Mouse (Mus musculus) liver, embryonic 11.5 days (tissue): ENCODE data around the gene Tom1. TPM values are rescaled to one million over a fixed set of nuclear protein-coding genes. Genes with fewer than 3 reads are reported as not detected.

Experiments used
- ATAC-seq: fragments of 200-750 bp; cut with Nextera tagmentation; replicated peaks from 2 replicates; pipeline ENCODE4 v1.8.0; 2017; ENCODE audit warnings: moderate number of reproducible peaks, mild to moderate bottlenecking, moderate TSS enrichment, moderate library complexity; ENCODE audit not compliant: low FRiP score
- DNase-seq: peaks from one replicate; pipeline ENCODE4 v3.0.0-alpha.2; 2017; ENCODE audit warnings: low spot score
- H3K27ac ChIP-seq: fragments of 300-500 bp; sonication (generic); 2 replicates; pipeline ENCODE4 v1.5.1; 2014; ENCODE audit warnings: mild to moderate bottlenecking, low read depth, low read length, control low read depth
- H3K27me3 ChIP-seq: fragments of 300-500 bp; sonication (generic); replicated peaks from 2 replicates; pipeline ENCODE4 v1.6.1; 2014; ENCODE audit warnings: low read length, mixed read lengths; ENCODE audit not compliant: control insufficient read depth, insufficient read depth
- H3K36me3 ChIP-seq: fragments of 300-500 bp; sonication (generic); 2 replicates; pipeline ENCODE4 v1.6.1; 2014; ENCODE audit warnings: mild to moderate bottlenecking, low read length, moderate library complexity, mixed read lengths; ENCODE audit not compliant: control insufficient read depth, insufficient read depth
- H3K4me1 ChIP-seq: fragments of 300-500 bp; sonication (generic); replicated peaks from 2 replicates; pipeline ENCODE4 v1.6.1; 2014; ENCODE audit warnings: low read length, mixed read lengths; ENCODE audit not compliant: control insufficient read depth, insufficient read depth
- H3K4me2 ChIP-seq: fragments of 300-500 bp; sonication (generic); 2 replicates; pipeline ENCODE4 v1.6.1; 2014; ENCODE audit warnings: mild to moderate bottlenecking, control low read depth, moderate library complexity
- H3K4me3 ChIP-seq: fragments of 300-500 bp; sonication (generic); 2 replicates; pipeline ENCODE4 v1.5.1; 2014; ENCODE audit warnings: low read depth, low read length, control low read depth
- H3K9ac ChIP-seq: fragments of 300-500 bp; sonication (generic); 2 replicates; pipeline ENCODE4 v1.6.1; 2014; ENCODE audit warnings: low read depth, low read length, control low read depth
- H3K9me3 ChIP-seq: fragments of 300-500 bp; sonication (generic); 2 replicates; pipeline ENCODE4 v1.6.1; 2016; ENCODE audit warnings: low read length, inconsistent platforms, mixed read lengths; ENCODE audit not compliant: control insufficient read depth
- WGBS: fragments of 180-500 bp; shearing (Covaris S2); extraction: QIAGEN DNeasy Blood & Tissue Kit; methylation state at CpG from one replicate; pipeline ENCODE4 v1.1.7; 2014; 5-methylcytosine and 5-hydroxymethylcytosine counted together
- polyA plus RNA-seq: library from polyadenylated mRNA; unstranded; fragments of >200 nt; fragmentation: Nextera tagmentation; extraction: Ambion mirVana; gene quantifications from 2 replicates; pipeline ENCODE4 v1.2.1, GENCODE M21; 2014

Gene Tom1
- polyA plus RNA-seq = 22.2 and 24.6 TPM in 2 replicates

DNA sequence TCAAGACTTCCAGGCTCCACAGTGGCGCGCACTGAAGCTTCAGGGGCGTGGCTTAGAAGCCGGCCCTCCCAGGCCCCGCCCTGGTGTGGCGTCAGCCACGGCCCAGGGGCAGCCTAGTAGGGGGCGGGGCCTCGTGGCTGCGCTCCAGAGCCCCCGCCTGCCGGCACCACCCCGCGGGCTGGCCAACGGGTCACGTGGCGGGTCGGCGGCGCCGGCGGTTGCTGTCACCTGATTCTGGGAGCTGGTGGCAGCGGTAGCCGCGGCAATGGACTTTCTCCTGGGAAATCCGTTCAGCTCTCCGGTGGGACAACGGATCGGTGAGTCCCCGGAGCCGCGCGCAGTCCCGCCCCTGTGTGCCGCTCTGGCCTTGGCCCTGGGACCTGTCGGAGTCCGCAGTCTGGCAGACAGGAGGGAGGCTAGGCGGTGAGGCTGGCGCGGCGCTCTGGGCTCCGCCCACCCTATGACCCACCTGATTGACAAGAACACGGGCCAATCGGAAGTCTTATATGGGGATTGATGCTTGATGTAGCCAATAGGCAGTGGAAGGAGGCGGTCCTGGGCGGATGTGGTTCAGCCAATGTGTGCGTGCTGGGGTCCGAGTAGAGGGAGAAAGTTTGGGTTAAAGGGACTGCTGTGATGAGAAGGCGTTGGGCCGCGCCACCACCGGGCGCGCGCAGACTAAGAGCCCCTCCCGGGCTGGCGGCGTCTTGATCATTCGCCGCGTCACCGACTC lies at the start of gene Tom1:
TSS of gene Tom1 (plus strand) at position 195 of the 733 bp plus-strand sequence.
- Histone ChIP-seq H3K27me3 (no peaks in the 10 kb centered on the region), H3K9ac (peak within 1 kb of the TSS; percentile 66), H3K27ac (peak within 1 kb of the TSS; percentile 57; the same call in 1 of the 2 replicates), H3K9me3 (no peaks in the 10 kb centered on the region), H3K4me2 (peak within 1 kb of the TSS; percentile 83), H3K4me1 (peaks cover 16% of the 10 kb centered on the region), H3K36me3 (peaks cover 15% of the 10 kb centered on the region; the same call in 1 of the 2 replicates), H3K4me3 (peak within 1 kb of the TSS; percentile 64)
- peak; percentile 97 for DNase-seq
- peak; percentile 96 for ATAC-seq
- WGBS = under 1% methylated on average over 59 of the region's 62 CpGs

DNA sequence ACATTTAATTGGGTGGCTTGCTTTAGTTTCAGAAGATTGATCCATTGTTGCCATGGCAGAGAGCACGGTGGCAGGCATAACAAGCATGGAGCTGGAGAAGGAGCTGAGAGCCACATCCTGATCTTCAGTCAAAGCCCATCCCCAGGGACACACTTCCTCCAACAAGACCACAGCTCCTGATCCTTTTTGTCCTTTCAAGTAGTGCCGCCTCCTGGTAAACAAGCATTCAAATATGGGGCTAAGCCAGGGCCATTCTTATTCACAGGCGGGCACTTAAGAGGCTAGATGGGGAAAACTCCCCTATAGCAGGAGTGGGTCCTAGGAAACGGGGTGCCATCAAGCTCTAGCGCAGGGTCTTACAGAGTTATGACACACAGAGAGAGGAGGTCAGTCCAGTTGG lies 46.1 kb upstream of the Tom1 start:
- no peak overlapping the region for H3K27ac ChIP-seq
- no peaks in the 10 kb centered on the region for H3K27me3 ChIP-seq
- H3K9ac ChIP-seq = no peak overlapping the region
- H3K9me3 ChIP-seq = no peaks in the 10 kb centered on the region
- no peak for DNase-seq
- H3K4me3 ChIP-seq = no peak overlapping the region
- no peaks in the 10 kb centered on the region for H3K4me1 ChIP-seq
- 86% methylated on average over 5 of the region's 5 CpGs for WGBS
- no peak overlapping the region for H3K4me2 ChIP-seq
- no peak for ATAC-seq
- H3K36me3 ChIP-seq = no peaks in the 10 kb centered on the region

- no peak for DNase-seq
- H3K27me3 ChIP-seq = no peaks in the 10 kb centered on the region
- peak overlapping the region; percentile 40 for H3K4me2 ChIP-seq
- no peak for ATAC-seq
- H3K4me1 ChIP-seq = peaks cover 4% of the 10 kb centered on the region; the same call in 1 of the 2 replicates
- H3K4me3 ChIP-seq = no peak overlapping the region
- H3K27ac ChIP-seq = no peak overlapping the region
- no peaks in the 10 kb centered on the region for H3K36me3 ChIP-seq
- WGBS = 28% methylated on average over 15 of the region's 15 CpGs
- no peak overlapping the region for H3K9ac ChIP-seq
- no peaks in the 10 kb centered on the region for H3K9me3 ChIP-seq
Measured at GRCm38 (mm10) chr8:74990021-74990420, 43.5 kb upstream of the Tom1 start.

- no peaks in the 10 kb centered on the region for H3K36me3 ChIP-seq
- H3K4me1 ChIP-seq = peaks cover 4% of the 10 kb centered on the region; the same call in 1 of the 2 replicates
- 15% methylated on average over 8 of the region's 8 CpGs for WGBS
- peak within 1 kb of the TSS; percentile 81 for H3K4me3 ChIP-seq
- no peaks in the 10 kb centered on the region for H3K27me3 ChIP-seq
- H3K9me3 ChIP-seq = no peaks in the 10 kb centered on the region
- peak within 1 kb of the TSS; percentile 95 for H3K27ac ChIP-seq
- H3K9ac ChIP-seq = peak within 1 kb of the TSS; percentile 99
- peak within 1 kb of the TSS; percentile 83 for H3K4me2 ChIP-seq
- DNase-seq (no peak), ATAC-seq (no peak)
Measured at GRCm38 (mm10) chr8:74993081-74993474, 40.4 kb upstream of the Tom1 start, which contains the start of gene Hmgxb4. Gene Hmgxb4, plus strand, starts transcription at chr8:74993356.

- Histone ChIP-seq H3K27me3 (no peaks in the 10 kb centered on the region), H3K9me3 (no peaks in the 10 kb centered on the region), H3K36me3 (peaks cover 2% of the 10 kb centered on the region; the same call in 1 of the 2 replicates), H3K9ac (peak overlapping the region; percentile 99), H3K27ac (peak overlapping the region; percentile 95), H3K4me3 (peak overlapping the region; percentile 81), H3K4me2 (peak overlapping the region; percentile 83), H3K4me1 (peaks cover 4% of the 10 kb centered on the region; the same call in 1 of the 2 replicates)
- WGBS = under 1% methylated on average over 92 of the region's 111 CpGs
- DNase-seq (peak; percentile 84), ATAC-seq (peak; percentile 90)
Measured at GRCm38 (mm10) chr8:74993475-74994451, 39.7 kb upstream of the Tom1 start.

DNA sequence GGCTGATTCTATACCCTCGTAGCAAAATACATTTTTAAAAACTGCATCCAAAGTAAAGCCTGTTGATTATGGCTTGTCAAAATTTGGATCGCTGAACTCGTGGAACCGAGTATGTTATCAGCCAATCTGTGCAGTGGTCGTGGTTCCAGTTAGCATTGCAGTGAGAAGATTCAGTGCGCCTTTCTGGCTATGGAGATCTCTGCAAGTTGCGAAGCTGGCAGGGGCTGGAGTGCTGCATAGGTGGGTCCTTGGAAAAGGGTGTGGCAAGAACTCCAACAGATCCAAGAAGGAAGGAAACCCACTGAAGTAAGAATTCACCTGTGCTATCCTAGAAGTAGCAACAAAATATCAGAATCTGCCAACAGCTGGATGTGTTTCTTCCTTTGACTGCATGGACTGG lies 39.0 kb upstream of the Tom1 start:
- Histone ChIP-seq H3K4me2 (peak overlapping the region; percentile 83), H3K27me3 (no peaks in the 10 kb centered on the region), H3K36me3 (peaks cover 9% of the 10 kb centered on the region), H3K4me3 (peak overlapping the region; percentile 81), H3K9me3 (no peaks in the 10 kb centered on the region), H3K9ac (peak overlapping the region; percentile 99), H3K4me1 (peaks cover 4% of the 10 kb centered on the region; the same call in 1 of the 2 replicates), H3K27ac (peak overlapping the region; percentile 95; the same call in 1 of the 2 replicates)
- peak; percentile 2; the same call in 1 of the 2 replicates for ATAC-seq
- WGBS = 9% methylated on average over 7 of the region's 7 CpGs
- no peak for DNase-seq

- WGBS = 82% methylated on average over 3 of the region's 3 CpGs
Measured at GRCm38 (mm10) chr8:75000431-75000830, 33.1 kb upstream of the Tom1 start.

GRCm38 (mm10) chr8:75008826-75009225 lies 24.7 kb upstream of the Tom1 start:
- no peak overlapping the region for H3K27ac ChIP-seq
- H3K36me3 ChIP-seq = peaks cover 13% of the 10 kb centered on the region
- 91% methylated on average over 2 of the region's 2 CpGs for WGBS
- DNase-seq = no peak
- H3K4me3 ChIP-seq = no peak overlapping the region
- H3K9me3 ChIP-seq = no peaks in the 10 kb centered on the region
- H3K27me3 ChIP-seq = no peaks in the 10 kb centered on the region
- no peak overlapping the region for H3K4me2 ChIP-seq
- H3K4me1 ChIP-seq = no peaks in the 10 kb centered on the region
- no peak overlapping the region for H3K9ac ChIP-seq
- ATAC-seq = no peak

More at GRCm38 (mm10) chr8:75000431-75000830, 33.1 kb upstream of the Tom1 start:
- H3K4me1 ChIP-seq = no peaks in the 10 kb centered on the region
- no peak for ATAC-seq
- H3K27me3 ChIP-seq = no peaks in the 10 kb centered on the region
- no peak for DNase-seq
- H3K36me3 ChIP-seq = peaks cover 30% of the 10 kb centered on the region
- no peak overlapping the region for H3K27ac ChIP-seq
- no peak overlapping the region for H3K4me3 ChIP-seq
- H3K9ac ChIP-seq = no peak overlapping the region
- no peaks in the 10 kb centered on the region for H3K9me3 ChIP-seq
- H3K4me2 ChIP-seq = no peak overlapping the region
